Mouse (Mus musculus): Measurements from ENCODE around the gene Cryab.

The Cryab gene

DNA sequence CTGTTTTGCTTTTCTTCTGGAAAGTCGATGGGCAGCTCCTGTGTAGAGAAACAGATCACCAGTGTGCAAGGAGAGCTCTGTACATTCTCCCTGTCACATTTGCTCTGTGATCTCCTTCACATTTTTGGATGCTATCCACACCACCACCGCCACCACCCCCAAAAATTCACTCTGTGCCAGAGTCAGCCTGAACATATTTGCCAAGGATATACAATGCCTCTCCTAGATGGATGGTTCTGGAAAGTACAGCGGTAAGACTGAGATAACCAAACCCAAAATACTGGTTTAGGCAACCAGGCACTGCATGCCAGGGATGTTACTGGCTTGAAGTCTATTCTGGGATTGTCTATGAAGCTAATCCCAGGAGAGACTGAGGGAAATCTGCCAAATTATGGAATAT is 8.9 kb upstream of the Cryab start:
- in situ Hi-C loops (cut with MboI; ENCODE audit: low sequenced_read_pairs): no loop called here

DNA sequence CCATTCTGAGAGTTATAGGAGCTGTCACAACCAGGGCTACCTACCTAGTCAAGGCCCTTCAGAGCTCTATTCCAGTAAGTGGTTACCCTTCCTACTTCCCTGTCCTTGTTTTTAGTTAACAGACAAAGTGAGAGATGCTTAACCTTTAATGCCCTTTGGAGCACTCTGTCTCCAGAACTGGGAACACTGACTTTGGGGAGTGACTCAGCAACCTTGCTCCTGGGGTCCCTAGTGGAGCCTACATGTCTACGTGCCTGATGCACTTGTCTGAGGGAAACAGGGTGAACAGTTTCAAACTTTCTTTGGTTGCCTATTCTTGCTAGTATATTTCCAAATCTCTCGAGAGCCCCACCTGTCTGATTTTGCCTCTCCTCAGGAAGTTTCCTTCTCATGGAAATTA is 8.4 kb upstream of the Cryab start:
- in situ Hi-C loops (cut with MboI; ENCODE audit: low sequenced_read_pairs): no loop called here

DNA sequence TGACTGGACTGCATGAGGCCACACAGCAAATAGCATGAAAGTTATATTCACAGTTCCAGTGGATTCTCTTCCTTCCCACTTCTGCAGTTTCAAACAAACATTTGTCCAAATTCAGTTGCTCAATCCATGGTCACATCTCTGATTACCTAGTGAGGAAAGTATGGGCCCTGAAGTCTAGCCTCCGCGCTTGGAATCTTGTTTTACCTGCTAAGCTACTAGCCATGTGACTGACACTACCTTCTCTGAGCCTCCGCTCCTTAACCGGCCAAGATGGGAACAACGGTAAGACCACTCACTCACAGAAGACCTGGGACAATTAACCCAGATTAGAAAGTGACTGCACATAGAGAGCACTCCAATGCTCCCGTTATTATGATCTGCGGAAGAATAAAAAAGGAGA is 5.3 kb upstream of the Cryab start:
- in situ Hi-C loops (cut with MboI; ENCODE audit: low sequenced_read_pairs): no loop called here

DNA sequence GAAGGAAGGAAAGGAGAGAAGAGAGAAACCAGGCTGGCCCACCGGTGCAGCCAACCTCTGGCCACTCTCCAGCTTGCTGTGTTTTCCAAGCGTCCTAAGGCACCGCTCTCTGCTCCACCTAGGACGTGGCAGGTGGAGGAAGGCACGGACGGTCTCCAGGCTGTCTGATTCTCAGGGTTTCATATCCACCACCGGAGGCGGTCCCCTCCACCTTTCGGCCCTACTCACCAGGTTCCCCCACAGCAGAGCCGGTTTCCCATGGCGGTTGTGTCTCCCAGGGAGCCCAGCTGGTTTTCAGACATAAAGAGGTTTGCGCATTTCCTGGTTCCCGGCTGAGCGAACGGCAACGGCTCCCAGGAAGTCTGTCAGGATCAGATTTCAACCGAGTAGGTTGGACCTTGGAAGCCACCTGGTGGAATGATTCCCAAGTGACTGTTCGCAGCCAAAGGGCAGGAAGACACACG is 4.9 kb upstream of the Cryab start, which contains the start of gene 2310030G06Rik:
2310030G06Rik (minus strand) TSS at position 323 of the 464 bp plus-strand sequence.
- in situ Hi-C loops (cut with MboI; ENCODE audit: low sequenced_read_pairs): no loop called here

DNA sequence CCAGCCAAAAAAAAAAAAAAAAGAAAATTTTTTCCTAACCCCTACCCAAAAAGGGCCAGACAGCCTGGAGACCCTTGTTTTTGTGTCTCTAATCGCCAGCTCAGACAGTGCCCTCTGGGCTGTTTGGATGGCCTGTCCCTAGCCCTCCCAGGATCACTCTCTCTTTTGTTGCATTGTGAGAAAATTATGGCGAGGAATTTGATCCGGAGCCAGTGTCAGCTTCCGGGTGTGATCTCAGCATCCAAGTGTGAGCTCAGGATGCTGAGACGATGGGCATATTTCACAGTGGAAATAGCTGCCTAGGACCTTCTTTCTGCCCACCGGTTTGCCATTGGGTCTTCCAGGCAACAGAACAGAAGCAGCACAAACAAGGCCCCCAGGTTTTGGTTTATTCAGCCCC is 419 bp upstream of the Cryab start:
- in situ Hi-C loops (cut with MboI; ENCODE audit: low sequenced_read_pairs): no loop called here

DNA sequence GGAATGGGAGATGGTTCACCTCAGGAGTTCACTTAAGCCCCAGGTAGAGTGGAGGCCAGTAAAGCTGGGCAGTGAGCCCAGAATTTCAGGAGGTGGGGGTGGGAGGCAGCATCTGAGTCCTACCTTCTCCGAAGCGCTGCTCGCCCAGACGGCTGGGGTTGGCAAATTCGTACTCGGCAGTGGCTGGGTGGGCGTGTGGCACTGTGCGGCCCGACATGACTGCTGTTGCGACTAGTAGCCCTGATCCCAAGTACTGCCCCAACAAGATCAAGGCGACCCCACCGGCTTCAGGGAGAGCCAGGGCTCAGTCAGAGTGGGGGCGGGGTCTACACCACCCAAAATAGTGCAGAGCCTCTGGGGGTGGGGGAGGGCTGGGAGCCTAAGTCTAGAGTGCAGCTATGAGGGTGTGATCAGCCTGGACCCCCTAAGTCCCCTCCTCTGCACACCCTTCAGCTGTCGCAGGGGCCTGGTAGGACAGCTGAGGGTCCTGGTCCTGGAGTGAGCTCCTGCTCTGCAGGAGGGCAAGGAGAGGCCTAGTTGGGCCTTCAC is 1.0 kb downstream of the Cryab start, which contains the start of gene Hspb2:
Hspb2 (minus strand) TSS at position 301 of the 549 bp plus-strand sequence.
- in situ Hi-C loops (cut with MboI; ENCODE audit: low sequenced_read_pairs): no loop called here

DNA sequence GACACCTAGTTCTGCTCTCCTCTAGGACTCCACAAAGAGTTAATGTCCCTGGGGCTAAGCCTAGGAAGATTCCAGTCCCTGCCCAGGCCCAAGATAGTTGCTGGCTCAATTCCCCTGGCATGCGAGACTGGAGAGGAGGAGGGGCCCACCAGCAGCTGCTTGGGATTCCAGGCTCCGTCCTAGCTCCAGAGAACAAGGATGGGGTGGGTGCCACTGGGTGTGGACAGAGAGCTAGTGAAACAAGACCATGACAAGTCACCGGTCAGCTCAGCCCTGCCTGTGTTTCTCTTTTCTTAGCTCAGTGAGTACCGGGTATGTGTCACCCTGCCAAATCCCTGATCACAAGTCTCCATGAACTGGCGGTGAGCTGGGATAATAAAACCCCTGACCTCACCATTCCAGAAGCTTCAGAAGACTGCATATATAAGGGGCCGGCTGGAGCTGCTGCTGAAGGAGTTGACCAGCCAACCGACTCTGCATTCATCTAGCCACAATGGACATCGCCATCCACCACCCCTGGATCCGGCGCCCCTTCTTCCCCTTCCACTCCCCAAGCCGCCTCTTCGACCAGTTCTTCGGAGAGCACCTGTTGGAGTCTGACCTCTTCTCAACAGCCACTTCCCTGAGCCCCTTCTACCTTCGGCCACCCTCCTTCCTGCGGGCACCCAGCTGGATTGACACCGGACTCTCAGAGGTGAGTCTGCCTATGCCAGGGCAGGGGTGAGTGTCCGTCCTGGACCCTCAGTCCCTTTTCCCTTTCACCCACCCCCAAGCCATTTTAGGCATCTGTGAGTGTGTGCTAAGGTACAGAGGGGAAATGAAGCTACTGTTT is 1.9 kb downstream of the Cryab start:
- in situ Hi-C loops (cut with MboI; ENCODE audit: low sequenced_read_pairs): no loop called here

DNA sequence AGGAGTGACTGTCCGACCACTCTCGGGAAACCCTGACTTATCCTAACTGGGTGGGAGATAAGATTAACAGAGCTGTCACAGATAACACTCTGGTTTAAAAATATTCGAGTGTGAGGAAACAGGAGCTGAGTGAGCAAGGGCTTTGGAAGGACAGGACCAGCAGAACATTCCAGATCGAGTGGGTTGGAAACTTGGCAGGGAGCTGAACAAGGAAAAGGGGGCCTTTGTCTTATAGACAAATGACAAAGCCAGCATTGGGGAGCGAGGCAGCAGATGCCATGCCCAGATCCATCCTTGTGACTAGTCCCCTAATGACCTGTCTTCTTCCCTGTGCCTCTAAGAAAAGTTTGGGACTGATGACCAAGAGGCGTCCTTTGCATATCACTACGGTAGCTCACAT is 2.8 kb downstream of the Cryab start:
- in situ Hi-C loops (cut with MboI; ENCODE audit: low sequenced_read_pairs): no loop called here

DNA sequence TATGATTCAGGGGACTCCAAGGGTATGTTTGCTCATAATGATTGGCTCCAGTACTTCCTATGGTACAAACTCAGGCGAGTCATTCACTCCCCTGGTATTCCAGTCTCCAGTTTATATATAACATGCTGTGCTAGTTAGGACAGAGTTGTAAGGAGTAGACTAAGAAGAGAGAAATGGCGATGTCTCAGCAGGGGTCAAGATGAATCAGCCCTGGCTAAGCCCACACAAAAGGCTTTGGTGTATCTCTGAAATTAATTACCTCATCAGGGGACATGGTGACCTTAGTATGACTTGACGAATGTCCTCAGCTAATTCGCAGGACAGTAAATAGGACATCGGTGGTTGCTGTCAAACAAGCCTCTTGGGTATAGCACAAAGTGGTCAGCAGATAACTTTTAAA is 5.6 kb downstream of the Cryab start:
- in situ Hi-C loops (cut with MboI; ENCODE audit: low sequenced_read_pairs): no loop called here

DNA sequence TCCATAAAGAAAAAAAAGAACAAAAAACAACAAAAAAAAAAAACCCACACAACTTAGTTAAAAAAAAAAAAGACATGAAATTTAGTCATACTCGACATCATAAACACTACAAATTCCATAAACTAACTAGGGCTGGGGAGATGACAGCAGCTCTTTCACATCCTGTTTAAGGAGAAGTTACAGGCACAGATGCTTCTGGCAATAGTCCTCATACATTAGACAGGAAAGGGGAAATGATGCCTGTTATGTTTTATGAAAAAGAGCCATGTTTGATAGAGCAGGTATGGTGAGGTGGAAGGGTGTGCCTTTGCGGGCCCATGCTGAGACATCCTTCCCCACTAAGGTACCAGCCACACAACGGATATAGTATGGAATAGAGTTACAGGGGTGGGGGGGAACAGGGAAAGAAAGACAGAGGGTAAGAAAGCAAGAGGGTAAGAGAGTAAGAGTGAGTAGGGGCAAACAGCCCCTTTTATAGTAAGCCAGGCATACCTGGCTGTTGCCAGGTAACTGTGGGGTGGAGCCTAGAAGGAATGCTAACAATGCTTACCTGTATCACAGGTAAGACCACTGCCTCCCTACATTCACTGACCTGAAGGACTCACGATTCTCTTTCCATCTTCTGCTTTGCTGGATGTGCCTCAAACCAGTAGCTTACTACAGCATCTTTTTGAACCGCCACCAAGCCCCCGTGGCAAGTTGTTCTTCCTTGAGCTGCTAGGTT is 10.6 kb downstream of the Cryab start:
- in situ Hi-C loops (cut with MboI; ENCODE audit: low sequenced_read_pairs): no loop called here

DNA sequence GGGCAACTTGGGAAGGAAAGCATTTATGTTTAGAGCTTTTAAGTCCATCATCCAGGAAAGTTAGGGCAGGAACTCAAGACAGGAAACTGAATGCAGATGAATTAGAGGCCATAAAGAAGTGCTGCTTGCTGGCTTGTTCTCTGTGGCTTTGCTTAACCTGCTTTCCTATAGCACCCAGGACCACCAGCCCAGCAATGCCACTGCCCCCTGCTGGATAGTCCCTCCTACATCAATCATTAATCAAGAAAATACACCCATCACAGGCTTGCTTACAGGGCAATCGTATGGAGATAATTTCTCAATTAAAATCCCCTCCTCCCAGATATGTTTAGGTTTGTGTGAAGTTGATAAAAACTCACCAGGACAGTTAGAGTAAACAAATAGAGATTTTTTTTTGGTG is 12.2 kb downstream of the Cryab start:
- in situ Hi-C loops (cut with MboI; ENCODE audit: low sequenced_read_pairs): no loop called here

DNA sequence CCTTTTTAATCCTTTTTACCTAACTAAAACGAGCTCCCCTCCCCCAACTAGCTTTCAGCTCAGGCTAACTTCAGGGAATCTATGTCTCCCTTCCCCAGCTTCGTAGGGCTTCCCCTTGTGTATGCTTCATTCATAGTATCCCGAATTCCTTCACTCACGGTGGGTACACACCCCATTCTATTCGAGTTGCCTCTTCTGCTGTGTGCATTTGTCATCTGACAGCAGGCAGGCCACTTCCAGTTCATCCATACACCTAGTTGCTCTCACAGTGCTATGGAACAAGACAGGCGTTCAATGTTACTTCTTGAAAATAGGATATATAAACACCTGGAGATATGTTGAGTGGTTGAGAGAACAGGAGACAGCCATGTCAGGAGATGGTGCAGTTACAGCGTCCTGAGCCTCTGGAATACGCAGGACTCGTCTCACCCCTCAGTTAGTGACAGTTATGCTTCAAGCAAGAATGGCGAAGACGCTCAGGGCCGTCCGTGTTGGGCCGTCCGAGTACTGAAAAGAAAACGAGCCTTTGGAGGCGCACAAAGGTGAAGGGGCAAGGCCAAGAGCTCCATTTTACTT is 16.5 kb downstream of the Cryab start:
- in situ Hi-C loops (cut with MboI; ENCODE audit: low sequenced_read_pairs): no loop called here

DNA sequence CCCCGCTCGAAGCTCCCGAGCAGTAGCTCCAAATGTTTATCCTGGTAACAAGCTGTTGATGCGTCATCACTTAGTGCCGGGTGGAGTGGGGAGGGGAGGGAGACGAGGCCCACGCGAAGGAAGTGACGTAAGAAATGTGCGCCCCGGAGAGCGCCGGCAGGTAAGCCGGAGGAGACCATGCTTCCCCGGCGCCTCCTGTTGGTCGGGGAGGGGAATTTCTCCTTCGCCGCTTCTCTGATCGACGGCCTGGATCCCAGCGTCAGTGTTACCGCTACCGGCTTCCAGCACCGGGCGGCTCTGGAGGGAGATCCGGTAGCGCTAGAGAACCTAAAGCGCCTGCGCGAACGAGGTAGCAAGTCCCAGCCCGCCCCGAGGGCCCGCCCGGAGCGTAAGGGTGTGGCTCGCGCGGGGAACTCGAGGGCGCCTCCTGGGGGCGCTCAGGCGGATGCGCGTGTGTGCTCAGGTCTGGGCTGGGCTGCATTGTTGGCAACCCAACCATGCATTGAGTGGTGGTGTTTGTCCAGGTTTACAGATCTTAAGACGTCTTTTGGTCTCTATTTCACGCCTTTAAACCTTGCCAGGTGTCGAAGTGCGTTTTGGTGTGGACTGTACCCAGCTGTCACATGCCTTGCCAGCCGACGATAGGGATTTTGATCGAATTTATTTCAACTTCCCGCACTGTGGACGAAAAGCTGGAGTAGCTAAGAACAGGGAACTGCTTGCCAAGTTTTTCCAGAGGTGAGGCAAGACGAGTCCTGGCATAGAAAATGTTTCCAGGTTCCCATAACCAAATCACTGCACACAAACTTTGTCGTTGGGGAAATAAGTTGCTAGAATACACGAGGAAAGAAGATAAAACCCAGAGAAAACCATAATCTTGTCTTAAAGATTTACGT is 17.2 kb downstream of the Cryab start, which contains the start of gene Fdxacb1:
Fdxacb1 (plus strand) TSS at position 130 of the 896 bp plus-strand sequence.
- in situ Hi-C loops (cut with MboI; ENCODE audit: low sequenced_read_pairs): no loop called here

DNA sequence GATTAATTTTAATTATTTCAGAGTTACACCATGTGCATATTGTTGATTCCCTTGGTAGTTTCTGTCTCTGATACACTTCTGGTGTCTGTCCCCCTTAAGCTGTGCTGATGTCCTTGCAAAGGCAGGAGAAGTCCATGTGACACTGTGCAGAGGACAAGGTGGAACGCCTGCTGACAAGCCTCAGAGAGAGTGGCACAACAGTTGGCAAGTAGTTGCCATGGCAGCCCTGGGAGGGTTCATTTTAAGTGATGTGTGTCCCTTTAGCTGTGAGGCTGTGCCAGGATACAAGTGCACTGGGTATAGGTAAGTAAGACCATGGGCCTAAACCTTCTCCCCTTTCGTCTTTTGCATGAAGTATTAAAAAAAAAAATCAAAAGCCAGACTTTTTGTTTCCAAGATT is 18.9 kb downstream of the Cryab start:
- in situ Hi-C loops (cut with MboI; ENCODE audit: low sequenced_read_pairs): no loop called here

DNA sequence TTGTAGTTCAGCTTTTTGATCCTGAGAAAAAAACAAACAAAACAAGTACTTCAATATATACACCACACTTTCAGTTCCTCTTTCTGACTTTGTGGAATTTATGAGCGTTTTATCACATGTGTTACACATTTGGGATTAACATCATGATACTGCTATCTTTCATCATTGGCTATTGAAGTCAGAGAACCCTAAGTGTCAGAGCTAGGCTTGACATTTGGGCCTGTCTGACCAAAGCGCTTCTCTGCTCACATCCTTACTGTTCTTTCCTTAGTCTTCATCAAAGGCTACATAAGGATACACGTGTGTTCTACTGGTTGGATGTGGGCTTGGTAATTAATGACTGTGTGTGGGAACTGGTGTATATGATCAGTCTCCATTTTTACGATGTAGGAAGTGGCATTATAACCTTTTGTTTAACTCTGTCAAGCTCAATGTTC is 22.9 kb downstream of the Cryab start:
- in situ Hi-C loops (cut with MboI; ENCODE audit: low sequenced_read_pairs): no loop called here

DNA sequence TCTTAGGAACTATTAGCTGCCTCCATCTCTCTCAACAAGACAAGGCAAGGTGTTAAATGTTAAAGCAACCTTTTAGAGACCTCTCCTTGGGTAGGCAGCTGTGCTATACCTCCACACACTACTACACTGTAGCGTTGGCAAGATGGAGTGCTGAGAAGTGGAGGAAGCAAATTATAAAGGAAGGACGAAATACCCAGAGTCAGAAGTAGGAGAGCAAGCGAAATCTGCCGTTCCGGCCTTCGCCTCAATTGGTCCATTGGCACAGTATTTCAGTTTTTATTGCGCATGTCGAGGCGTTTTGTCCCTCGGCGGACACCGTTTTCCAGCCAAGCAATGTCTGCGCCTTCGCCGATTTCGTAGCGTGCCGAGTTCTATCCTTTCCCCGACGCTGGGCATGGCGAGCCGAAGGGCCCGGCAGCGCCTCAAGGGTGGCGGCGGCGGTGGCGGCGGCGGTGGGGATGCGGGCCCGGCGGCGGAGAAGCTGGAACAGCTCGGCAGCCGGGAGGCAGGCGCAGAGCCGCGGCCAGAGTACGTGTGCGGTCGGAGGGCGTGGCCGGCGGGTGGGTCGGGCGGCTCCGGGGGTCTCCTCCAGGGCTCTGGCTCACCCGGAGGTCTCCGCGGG is 24.0 kb downstream of the Cryab start, which contains the start of the genes Alg9 and 1110032A03Rik:
Alg9 (plus strand) TSS at position 29 of the 622 bp plus-strand sequence.
1110032A03Rik (minus strand) TSS at position 530 of the 622 bp plus-strand sequence.
- in situ Hi-C loops (cut with MboI; ENCODE audit: low sequenced_read_pairs): no loop called here

DNA sequence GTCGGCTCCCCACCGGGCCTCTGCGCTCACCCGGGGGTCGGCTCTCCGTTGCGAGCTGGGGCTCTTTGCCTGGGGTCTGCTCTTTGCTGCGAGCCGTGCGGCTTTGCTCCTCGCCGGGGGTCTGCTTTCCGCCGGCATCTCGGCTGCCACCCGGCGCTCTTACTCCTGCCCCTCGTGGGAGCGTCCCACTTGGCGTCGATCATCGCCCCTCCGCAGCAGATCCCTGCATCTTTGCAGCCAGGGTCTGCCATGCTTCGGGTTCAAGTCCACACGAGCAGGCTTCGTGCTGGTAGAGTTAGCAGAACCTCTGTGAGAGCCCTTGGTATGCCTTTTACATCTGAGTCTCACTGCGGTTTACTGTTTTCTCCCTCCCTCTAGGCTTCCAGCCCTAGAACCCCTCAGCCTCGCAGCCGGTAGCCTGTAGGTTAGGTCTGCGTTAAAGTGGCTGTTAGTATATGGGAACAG is 24.6 kb downstream of the Cryab start:
- in situ Hi-C loops (cut with MboI; ENCODE audit: low sequenced_read_pairs): no loop called here

DNA sequence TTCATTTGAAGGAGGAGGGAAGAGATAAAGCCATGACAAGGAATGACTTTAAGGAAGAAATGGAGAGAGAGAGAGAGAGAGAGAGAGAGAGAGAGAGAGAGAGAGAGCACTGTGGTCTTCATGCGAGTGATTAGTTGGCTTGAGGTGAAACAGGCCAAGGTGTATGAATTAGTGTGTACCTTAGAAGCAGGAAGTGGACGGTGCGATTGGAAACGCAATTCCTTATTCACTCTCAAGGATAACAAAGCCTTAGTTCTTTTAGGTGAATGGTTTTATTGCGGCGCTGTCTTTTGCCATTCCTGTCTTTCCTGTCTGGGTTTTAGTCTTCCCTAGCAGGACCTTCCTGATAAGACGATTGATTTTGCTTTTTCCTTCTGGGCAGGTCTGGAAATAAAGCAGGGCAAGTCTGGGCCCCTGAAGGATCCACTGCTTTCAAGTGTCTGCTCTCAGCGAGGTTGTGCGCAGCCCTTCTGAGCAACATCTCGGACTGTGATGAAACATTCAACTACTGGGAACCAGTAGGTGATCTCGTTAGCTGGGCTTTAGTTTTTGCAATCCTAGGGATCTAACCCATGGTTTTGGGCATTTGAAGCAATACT is 25.1 kb downstream of the Cryab start:
- in situ Hi-C loops (cut with MboI; ENCODE audit: low sequenced_read_pairs): no loop called here

DNA sequence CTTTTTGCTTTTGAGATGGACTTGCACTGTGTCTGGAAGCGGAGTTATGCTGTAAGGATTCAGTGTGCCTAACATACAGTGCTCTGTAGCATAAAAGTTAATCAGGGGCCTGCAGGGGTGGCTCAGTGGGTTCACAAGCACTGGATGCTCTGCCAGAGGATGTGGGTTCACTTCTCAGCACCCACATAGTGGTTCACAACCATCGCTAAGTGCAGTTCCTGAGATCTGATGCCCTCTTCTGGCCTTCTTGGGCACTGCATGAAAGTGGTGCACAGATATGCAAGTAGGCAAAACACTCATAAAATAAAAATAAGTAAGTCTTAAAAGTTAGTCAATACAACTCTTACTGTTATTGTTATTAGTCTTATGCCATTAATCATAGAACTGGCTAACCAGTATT is 31.0 kb downstream of the Cryab start:
- in situ Hi-C loops (cut with MboI; ENCODE audit: low sequenced_read_pairs): no loop called here
